Mouse (Mus musculus) stomach, postnatal 0 days (tissue): Measurements from ENCODE around the gene Saxo2.

ENCODE experiments used
- CTCF ChIP-seq: IDR thresholded peaks from 2 replicates; pipeline ENCODE4 v1.5.1; 2016; ENCODE audit warnings: antibody characterized with exemption, low read depth, mild to moderate bottlenecking, moderate library complexity
- EP300 ChIP-seq: optimal IDR thresholded peaks from 2 replicates; pipeline ENCODE3; 2016; ENCODE audit warnings: antibody characterized with exemption

- TF ChIP-seq EP300 (no peak), CTCF (no peak)
These were observed 40.4 kb upstream of the Saxo2 start for GRCm38 (mm10) chr7:82688736-82689135.
